Mouse (Mus musculus): ENCODE results near the gene Des.

Des gene

GRCm38 (mm10) chr1:75413749-75414148, 53.6 kb downstream of the Des start:
- no peak for DNase-seq (ENCODE audit: low spot score in 2 of 2)
